Mouse (Mus musculus) spleen, adult 12 weeks (tissue): ENCODE measurements at regions not wholly inside any gene's neighbourhood (a gene's known extent, or its start where the extent isn't known, plus 50 kb on each side); places are given as distances from the start of the nearest gene placed in this dataset.

Experiments
- DNase-seq: peaks from one replicate; pipeline ENCODE4 v3.0.0; 2022; ENCODE audit warnings: low spot score

- DNase-seq: no peak
Measured at GRCm38 (mm10) chr4:45587202-45587601, 54.9 kb upstream of the Shb start.

- DNase-seq: no peak
Measured at GRCm38 (mm10) chr4:45586310-45586709, 54.0 kb upstream of the Shb start.

- no peak for DNase-seq
Measured at GRCm38 (mm10) chr4:45585188-45585820, 53.0 kb upstream of the Shb start.

GRCm38 (mm10) chr4:45583966-45584365 is 51.7 kb upstream of the Shb start:
- no peak for DNase-seq

- no peak for DNase-seq
Measured at GRCm38 (mm10) chr4:45582496-45582895, 50.2 kb upstream of the Shb start.
